Mouse (Mus musculus) cerebellum, adult 18-20 months (tissue): ENCODE measurements around the gene Lman2l.

Experiments used
- DNase-seq, 2 experiments: peaks; one replicate each; pipeline ENCODE4 v3.0.0; 2021

The Lman2l gene

DNA sequence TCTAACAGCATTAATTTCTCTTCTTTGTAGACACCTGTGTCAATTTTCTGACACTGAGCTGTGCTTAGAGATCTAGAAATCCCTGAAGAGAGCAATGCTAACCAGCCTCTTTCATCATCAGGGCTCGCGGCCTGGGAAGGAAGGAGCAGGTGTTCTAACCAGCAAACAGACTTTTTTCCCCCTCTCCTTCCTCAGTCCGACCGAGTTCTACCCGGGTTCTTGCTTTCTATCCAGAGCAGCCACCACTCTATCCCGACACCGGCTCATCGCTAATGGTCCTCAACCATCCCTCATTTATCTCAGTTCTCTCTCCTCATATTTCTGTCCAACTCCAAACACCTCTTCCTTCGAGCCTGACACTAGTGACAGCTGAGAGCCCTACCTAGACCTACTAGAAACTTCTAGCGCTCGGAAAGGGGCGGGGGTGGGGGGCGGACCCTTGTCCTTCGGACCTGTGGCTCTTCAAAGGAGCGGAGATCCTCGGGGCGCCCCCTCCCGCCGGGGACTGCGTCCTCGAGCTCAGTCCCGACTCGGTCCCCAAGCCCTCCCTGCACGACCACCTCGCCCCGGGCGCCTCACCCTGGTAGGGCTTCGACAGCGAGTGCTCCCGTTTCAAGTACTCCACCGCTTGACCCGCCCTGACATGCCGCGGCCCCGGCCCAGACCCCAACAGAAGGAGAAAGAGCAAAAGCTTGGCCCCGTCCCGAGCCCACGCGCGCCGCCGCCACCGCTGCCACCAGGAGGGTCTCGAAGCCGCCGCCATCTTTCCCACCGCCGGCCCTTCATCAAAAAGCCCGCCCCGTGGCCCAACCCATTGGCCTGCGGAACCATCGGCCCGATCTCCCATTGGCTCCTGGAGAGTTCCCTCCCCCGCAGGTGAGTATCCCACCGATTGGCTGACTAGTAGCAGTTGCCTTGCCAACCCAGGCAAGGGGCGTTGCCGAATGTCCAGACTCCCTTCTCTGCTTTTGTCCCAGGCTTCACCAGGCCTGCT, at the start of gene Lman2l:
Lman2l (minus strand) TSS at position 801 of the 994 bp plus-strand sequence.
- DNase-seq, result peak; percentile 95 to 99

DNA sequence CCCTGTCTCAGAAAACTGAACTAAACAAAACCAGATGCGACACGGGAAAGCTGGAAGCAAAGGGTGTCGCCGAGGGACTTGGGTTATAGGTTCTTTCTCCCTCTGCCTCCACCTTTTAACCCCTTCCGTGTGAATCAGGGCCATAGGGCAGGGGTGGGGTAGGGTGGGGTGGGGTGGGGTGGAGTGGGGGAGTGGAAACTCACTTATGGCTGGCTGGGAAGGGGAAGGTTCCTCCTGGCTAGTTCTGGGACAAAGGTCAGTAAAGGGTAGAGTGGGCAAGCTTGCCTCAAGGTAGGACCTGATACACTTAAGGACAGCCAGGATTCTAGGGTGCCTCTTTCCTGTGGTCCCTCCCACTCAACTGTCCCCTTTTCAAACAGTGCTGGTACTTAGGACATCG, 48.2 kb upstream of the Lman2l start:
- no peak for DNase-seq

DNA sequence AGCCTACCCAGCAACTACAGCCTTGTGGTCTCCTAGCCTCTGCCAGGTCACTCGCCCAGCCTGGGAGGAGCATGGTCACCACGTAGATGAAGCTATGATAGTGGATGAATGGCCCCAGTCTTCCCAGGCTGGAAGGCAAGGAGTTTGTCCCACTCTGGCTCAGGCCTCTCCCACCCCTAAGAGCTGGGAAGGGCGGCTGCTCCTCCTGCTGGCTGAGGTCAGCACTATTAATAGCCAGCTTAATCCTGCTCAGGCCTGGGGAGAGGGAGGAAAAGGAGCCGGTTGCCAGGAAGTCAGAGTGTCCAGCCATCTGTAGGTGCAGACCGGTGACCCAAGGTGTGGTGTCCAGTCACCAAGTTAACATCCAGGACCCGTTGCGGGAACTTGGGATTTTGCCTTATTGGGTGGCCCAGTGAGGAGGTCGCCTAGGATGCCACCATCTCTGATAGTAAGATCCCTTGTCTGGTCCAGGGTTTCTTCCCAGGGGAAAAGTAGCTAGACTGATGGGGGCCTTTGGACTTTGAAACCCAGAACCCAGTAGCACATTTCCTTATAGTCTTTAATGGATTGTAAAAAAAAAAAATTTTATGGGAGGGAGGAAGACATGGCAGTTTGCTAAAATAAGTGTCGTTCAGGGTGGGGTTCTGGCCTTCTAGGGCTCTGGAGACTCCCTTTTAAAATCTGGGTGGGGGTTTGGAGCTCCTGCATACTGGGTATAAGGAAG, 47.5 kb upstream of the Lman2l start:
- peak; percentile 83 to 94 for DNase-seq

DNA sequence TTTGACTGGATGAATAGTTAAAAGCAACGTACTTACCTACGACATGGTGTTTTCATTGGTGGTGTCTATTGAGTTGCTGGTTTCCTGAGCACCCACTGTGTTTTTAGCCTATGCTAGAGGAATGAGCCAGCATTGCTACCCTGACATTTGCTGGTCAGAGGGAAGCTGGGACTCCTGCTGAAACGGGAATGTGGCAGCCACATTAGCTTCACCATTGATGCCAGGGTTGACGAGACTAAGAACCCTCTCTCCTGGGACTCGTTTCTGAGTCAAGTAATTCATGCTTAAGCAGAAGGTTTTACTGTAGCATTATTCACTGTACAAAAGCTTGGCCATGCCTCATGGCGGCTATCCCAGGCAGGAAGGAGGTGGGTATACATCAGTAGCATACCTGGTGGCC, 44.6 kb upstream of the Lman2l start:
- DNase-seq, result peak in 1 of 2 experiments; percentile 45

DNA sequence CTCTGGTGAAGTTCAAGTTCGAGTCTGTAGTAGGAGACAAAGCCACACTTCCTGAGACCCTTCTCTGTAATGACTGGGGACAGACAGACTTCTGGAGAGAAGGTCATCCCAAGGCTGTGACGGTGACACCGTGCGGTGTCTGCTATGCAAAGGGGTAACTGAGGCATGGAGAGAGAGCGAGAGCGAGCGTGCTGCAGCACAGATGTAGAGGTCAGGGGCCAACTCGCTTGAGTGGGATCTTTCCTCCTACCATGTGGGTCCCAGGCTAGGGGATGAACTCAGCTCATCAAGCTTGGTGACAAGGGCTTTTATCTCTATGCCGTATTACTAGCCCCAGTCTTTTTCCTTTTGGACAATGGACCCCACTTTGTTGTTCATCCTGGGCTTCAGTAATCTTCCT, 42.0 kb upstream of the Lman2l start:
- no peak for DNase-seq

DNA sequence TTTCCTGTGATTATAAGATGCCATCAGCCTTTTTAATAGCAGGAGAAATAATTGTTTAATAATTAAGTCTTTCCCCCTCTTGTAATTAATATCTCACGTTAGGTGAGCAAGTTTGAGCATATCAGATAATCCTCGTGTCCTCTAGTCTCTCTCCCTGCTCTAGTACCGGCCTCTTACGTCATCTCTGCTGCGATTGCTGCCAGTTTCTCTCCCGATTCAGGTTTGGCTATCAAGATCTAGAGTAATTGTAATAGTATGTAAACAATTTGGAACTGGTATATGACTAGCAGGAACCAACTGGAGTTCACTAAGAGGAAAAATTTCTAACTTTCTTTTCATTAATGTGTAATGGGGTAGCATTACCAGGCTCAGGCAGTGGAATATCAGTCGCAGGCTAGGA, 40.0 kb upstream of the Lman2l start:
- peak; percentile 36 to 60 for DNase-seq

DNA sequence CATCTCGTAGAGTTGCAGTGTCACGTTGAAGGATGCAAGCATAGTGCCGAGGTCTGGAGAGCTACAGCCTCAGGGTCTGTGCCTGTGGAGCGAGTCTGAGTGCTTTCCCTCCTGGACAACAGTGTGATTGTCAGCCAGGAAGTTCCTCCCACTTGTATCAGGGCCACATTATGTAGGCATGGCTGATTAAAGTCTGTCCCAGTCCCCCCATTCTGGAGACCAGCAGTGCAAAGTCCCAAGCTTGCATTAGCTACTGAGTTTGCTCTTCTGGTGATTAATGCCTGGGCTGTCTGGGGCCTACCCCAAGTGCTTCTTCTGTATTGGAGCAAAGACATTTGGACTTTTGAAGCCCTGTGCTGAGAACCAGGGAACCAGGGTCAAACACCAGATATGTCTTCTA, 38.8 kb upstream of the Lman2l start:
- peak in 1 of 2 experiments; percentile 9 for DNase-seq

DNA sequence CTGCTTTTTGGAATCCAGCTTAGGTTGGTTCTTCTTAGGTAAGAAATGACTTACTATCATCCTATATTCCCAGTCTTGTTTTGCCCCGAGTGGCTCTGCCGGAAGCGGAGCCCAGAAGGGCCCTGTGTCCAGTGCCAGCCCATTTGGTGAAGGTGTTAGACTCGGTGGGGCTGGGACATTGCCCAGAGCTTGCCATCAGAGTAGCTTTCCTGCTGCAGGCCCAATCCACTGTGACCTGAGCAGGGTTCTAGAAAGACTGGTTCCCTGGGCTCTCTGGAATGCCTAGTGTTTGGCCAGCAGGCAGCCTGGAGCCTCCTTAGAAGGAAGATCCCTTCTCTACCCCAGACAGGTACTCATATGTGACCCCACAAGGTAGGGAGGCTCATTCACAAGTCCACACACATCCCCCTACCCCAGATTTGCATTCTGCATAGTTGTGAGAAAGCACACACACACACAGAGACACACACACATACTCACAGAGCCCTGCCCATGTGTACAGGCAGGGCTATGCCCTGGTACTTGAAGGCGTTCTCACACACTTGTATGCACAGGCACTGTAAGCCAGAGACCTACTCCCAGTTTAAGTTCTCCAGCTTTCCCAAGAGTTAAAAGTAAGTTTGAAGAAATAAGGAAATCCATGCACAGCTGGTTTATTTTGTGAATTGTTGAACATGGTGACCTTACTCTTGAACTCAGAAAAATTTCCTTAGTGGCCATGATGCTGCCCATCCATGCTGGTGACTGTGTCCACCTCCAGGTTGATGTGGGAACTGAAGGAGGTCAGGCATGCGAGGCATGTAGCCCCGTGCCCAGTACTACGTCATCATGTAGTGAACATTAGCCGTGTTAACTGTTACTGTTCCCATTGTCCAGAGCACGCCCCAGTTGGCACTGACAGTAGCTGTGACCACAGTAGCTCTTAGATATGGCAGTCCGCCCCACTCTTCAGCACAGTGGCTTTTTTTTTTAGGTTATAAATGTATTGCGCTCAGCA, 35.1 kb upstream of the Lman2l start:
- DNase-seq, result peak; percentile 62 to 69

DNA sequence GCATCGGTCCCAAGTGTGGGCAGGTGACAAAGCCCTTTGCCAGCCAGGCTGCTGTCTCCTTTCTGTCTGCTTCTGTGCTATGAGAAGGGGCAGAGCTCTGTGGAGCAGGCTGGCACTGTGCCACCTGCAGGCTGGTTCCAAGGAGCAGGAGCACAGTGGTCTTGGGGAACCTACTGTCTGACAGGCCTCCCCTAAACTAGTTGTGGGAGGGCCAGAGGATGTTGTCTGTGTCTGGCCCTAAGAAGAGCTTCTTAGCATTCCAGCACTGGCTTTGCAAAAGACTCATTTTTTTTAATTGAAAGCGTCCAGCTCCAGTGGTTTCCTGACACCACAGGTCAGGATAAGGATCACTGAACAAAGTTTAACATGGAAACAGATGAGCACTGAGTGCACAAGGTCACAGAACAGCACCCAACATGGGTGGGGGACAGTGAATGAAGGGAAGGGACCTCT, 33.3 kb upstream of the Lman2l start:
- peak; percentile 53 to 63 for DNase-seq

DNA sequence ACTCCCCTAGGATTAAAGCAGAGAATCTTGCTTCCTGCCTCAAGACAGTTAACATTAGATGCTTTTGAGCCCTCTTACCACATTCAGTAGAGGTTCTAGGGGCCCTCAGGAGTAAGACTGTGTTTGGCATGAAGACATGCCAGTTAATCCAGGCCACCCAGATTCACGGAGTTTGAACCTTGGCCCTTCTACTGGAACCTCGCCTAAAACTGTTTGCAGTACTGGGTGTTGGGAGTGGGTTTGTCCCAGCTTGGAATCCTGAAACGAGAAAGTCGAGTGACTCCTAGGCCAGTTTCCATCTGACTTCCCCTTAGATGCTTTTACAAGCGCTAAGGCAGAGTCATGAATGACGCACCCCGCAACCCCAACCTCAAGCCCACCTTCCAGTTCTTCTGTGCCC, 31.4 kb upstream of the Lman2l start:
- peak in 1 of 2 experiments; percentile 23 for DNase-seq

DNA sequence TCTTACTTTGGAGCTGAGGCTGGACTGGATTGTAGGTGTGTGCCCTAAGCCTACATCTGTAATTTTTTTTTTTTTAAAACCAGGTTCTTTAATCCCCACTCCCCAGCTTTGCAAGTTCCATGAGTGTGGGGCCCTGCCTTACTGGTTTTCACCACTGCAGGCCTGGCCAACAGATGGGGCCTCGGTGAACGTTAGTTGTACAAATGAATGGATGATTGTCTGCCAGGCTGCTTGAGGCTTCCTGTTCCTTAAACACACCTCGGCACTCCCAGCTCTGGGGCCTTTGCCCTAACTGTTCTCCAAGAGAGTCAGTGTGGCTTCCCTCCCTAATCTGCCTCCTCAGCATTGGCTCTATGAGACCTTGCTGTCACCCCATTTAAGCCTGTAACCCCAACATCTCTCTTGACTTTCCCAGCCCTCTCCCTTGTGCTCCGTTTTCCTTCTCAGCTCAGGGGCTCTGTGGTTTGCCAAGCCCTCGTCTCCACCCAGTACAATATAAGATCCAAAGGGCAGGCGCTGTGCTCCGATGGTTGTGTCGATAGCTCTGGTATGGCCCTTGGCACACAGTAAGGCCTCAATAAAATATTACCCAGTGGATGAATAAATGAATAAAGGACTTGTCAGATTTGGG, 30.5 kb upstream of the Lman2l start:
- DNase-seq, result peak in 1 of 2 experiments; percentile 36

DNA sequence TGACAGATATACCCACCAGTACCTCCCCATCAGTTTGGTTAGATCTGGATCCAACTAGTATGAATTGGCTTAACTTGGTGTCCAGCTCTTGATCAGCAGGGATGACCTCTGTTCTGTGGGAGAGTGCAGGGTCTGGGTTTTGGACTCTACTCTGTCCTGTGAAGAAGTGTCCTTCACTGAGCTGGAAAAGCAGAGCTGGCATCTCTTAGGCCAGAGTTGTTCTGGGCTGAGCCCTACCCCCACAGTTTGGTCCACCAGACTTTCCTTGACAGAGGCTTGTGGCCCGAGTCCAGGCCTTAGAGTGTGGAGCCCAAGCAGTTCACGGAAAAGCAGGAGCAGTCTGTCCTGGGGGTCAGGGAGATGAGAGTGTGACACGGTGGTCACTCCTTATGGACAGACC, 29.6 kb upstream of the Lman2l start:
- DNase-seq, result peak in 1 of 2 experiments; percentile 39

DNA sequence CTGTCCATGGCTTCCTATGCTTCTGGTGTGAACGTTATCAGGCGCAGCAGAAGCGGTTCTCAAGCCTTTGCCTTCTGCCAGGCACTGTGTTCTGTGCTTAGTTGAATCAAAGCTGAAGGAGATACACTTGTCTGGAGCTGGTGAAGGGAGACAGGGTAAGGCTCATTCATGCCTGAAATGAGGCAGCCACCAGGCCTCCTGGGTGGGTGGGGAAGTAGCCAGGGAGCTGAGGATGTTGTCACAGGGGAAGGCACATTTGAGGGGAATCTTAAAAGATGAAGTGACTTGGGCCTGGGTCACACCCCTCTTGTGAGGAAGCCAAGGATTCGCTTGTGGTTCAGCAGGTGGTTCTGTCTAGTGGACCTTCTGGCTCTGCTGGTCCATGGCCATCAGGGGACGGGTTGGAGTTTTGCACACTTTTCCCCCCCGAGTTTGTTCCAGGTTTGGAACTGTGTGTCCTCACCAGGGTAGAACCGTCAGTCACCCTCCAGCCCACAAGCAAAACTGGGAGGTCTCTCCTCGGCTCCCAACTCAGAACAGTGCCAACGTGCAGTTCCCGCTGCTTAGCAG, 28.2 kb upstream of the Lman2l start:
- peak in 1 of 2 experiments; percentile 40 for DNase-seq

DNA sequence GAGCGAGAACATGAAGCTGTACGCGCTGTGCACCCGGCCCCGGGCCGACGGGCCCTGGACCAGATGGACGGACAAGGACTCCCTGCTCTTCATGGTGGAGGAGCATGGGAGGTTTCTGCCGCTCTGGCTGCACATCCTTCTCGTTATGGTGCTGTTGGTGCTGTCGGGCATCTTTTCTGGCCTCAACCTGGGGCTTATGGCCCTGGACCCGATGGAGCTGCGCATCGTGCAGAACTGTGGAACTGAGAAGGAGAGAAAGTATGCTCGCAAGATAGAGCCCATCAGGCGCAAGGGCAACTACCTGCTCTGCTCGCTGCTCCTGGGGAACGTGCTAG, 27.0 kb upstream of the Lman2l start:
- no peak for DNase-seq

DNA sequence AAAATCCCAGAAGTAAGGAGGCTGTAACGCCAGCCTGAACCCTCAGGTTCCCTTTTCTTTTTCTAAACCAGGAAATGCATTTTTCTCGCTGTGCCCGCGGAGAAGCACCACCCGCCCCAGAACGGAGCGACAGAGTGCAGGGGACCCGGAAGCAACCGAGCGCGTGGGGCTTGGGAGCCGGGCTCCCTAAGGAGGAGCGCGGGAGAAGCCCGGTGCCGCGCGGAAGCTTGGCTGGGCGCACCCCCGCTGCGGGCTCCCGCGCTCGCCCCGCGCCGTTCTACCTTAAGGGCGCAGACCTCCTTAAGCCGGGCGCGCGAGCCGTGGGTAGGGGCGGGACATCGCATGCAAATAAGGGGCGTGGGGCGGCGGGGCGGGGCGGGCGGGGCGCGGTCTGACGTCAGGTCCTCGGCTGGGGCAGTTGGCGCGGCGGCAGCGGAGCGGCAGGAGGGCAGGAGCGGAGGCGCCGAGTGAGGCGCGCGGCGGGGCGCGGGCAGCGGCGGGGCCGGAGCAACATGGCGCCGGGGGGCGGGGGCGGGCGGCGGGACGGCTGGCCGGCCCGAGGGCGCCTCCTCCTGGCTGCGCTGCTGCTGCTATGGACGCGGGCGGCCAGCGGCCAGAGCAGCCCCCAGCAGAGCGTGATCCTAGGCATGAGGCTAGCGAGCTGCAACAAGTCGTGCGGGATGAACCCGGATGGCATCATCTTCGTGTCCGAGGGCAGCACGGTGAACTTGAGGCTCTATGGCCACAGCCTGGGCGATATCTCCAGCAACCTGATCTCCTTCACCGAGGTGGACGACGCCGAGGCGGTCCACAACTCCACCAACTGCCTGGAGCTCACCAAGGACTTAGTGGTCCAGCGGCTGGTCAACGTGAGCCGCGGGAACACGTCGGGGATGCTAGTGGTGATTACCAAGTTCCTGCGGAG, 26.4 kb upstream of the Lman2l start, which contains the start of gene Cnnm4:
Cnnm4 (plus strand) TSS at position 440 of the 925 bp plus-strand sequence.
- peak; percentile 89 to 90 for DNase-seq

DNA sequence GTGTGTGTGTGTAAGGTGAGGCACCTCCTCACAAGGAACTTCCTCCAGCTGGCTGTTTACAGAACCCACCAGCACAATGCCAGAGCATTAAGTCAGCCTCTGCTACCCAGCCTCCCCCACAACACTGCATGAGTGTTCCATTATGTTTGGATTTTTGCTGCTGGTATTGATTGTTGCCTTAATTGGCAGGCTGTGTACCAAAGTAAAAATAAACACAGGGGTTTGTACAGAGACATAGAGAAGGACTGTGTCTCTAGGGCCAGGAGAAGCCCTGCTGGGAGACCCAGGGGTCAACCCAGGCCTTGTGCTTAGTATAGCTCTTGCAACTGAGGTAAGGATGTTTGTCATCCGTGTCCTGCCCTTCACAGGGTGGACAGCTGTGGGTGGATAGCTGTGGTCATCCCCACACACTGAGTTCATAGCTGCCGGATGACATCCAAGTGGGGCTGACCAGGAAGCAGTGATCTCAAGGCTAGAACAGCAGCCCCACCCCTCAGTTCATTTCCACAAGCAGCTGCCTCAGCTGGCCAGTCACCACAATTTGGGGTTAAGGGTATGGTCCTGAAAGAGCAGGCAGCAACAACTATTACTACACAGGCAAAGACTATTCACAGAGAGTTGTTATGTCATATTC, 24.9 kb upstream of the Lman2l start:
- peak in 1 of 2 experiments; percentile 10 for DNase-seq

DNA sequence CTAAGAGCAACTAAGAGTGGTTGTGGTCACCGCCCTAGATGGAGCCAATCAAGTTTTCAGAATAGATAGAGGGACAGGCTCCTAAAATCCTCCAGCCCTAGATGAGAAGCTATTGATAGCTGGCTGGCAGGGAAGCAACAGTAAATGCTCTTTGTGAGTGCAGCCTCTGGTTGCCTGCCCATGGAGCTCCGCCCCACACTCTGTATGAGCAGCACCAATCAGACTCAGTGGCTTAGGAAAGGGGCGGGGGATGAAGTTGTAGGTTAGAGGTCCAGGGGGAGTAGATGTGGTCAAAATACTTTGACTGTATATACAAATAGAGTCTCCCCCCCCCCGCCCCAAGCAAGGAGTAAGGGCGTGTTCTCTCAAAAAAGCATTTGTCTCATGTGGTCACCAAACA, 22.4 kb upstream of the Lman2l start:
- no peak for DNase-seq

DNA sequence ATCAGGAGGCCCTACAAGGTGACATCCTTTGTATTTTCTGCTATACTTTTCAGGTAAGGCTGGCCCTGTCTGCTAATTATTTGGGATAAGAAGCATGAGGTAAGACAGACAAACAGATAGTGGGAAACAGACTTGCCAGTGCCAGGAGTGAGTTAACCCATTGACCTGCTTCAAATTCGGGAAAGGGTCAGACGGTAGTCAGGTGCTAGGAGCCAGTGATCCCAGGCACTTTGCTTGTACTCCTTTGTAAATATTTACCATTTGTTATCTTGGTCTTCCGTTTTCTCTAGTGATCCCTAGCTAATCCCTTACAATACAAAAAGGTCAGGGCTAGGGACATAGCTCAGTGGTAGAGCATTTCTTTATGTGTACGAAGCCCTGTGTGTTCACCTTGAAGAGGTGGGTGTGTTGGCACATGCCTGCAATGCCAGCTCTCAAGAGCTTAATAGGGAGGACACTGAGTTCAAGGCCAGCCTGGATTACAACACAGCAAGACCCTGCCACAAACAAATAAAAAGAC, 20.6 kb upstream of the Lman2l start:
- no peak for DNase-seq

DNA sequence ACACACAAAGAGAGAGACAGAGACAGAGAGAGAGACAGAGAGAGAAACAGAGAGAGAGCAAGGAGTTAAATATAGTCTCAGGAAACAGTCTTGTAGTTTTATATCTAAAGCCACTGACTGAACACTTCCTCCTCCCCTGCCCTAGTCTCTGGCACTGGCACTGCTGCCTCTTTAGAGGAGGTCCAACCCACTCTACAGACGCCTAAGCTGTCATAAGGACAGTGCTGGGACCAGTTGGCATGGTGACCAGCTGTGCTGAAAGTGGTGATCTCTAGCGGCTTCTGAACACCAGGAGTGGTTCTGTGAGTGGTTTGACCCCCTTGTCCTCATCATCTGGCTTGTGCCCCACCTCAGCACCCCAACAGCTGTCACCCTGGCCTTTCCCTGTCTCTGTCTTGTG, 16.8 kb upstream of the Lman2l start:
- DNase-seq, result no peak

DNA sequence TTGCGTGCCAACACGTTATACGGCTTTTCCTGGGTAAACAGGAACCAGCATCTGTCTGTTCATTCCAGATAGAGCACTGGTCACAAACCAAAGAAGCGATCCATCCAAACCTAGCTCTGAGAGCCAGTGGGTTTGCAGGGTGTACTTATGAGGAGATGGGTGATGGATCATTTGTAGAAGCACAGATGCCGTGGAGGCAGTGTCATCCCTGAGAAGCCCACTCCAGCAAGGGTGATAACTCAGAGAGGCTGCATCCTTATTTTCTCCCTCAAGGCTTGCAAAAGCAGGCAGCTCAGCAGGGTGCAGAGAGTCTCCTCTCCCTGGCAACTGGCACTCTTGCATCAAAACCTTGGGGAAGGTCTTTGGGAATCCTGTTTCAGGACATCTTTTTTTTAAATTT, 13.1 kb upstream of the Lman2l start:
- DNase-seq, result no peak
